Mouse (Mus musculus) spleen, adult 2 months (tissue): ENCODE data around the gene Aqp9.

Experiments used
- CTCF ChIP-seq: fragments of 200-500 bp; IDR thresholded peaks from 2 replicates; pipeline ENCODE4 v1.5.1; 2011; ENCODE audit warnings: mild to moderate bottlenecking, inconsistent platforms; ENCODE audit not compliant: insufficient read depth, insufficient read length, insufficient replicate concordance; ENCODE audit errors: extremely low read depth
- POLR2A ChIP-seq: fragments of 200-500 bp; IDR thresholded peaks from 2 replicates; pipeline ENCODE4 v1.6.1; 2011; ENCODE audit warnings: low read depth, low read length, inconsistent platforms

- TF ChIP-seq POLR2A (no peak), CTCF (no peak)
These were observed 18.3 kb downstream of the Aqp9 start for GRCm38 (mm10) chr9:71150175-71150574.
